Mouse (Mus musculus): Measurements from ENCODE around the gene Olfr90.

Gene Olfr90

DNA sequence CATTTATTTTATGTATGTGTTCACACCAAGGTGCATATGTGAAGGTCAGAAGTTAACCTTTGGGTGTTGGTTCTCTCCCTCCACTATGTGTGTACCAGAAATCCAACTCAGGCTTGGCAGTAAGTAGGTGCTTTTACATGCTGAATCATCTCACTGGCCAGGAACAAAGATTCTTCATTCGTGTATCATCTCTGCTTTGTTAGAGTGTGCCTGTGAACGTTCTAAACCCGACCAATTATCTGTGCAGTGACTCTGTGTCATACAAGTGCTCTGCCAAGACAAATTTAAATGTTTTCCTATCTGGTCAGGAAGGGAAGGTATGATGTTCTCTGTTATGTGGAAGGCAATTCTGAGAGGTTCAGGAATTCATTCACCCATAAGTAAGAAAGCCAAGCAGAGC is 26.9 kb downstream of the Olfr90 start:
- no peak for DNase-seq

DNA sequence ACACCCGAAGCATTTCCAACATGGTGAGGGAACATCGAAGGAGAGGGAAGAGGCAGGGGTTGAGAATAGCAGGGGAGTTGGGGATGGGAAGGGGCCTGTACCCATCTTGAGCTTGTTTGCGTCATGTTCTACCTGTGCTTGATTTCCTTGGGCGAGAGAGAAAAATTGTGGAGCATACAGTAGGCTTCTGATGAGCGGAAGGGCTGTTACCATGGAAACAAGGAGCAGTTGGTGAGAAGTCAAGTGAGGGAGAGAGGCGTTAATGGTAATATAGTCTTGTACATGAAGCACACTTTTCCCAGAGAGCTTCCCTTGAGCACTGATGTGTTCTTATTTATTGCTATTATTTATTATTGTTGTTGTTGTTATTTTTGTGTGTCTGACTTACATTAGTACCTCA is 31.3 kb downstream of the Olfr90 start:
- DNase-seq = no peak

DNA sequence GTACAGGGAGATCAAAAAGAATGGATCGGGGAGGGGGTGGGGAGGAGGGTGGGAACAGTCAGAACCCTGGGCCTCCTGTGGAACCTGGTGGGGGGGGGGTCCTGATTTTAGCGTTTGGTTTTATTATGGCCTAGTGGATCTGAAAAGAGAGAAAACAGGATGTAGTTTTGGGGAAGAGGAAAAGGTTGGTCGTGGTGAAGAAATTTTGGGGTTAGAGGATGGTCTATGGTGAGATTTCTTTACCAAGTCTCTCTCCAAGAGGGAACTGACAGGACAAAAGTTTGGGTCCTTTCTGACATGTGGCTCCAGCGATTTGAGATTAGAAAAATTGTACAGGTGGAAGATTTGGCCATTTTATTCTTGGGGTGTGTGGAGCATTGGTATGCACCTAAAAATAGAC is 36.6 kb downstream of the Olfr90 start:
- DNase-seq = no peak

DNA sequence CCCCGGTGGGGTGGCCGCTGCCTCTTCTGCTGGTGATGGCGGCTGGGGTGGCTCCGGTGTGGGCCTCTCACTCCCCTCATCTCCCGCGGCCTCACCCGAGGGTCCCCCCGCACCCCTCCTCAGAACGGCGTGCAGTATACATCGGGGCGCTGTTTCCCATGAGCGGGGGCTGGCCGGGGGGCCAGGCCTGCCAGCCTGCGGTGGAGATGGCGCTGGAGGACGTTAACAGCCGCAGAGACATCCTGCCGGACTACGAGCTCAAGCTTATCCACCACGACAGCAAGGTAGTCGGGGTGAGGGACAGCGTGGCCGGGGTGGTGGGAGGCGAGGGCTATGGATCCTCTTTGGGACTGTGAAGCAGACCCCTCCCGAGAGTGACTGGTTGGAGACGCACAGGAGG is 37.4 kb downstream of the Olfr90 start:
- DNase-seq = no peak

DNA sequence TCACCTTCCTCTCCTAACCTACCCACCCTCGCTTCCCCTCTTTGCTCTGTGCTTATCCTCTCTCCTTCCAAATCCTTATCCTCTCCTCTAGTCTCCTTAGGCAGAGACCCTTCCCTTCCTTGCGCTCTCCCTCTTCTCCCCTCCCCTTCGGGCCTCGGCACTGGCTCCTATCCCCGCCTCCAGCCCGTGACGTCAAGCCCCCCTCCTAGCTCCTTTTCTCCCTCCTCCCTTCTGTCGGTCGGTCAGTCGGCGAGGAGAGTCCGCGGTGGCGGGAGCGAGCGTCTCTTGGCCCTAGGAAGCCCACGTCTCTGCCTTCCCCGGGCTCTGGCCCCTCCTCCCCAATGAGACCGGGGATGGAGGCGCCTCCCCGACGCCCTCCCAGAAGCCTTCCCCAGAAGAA is 37.9 kb downstream of the Olfr90 start:
- DNase-seq = peak; percentile 95

DNA sequence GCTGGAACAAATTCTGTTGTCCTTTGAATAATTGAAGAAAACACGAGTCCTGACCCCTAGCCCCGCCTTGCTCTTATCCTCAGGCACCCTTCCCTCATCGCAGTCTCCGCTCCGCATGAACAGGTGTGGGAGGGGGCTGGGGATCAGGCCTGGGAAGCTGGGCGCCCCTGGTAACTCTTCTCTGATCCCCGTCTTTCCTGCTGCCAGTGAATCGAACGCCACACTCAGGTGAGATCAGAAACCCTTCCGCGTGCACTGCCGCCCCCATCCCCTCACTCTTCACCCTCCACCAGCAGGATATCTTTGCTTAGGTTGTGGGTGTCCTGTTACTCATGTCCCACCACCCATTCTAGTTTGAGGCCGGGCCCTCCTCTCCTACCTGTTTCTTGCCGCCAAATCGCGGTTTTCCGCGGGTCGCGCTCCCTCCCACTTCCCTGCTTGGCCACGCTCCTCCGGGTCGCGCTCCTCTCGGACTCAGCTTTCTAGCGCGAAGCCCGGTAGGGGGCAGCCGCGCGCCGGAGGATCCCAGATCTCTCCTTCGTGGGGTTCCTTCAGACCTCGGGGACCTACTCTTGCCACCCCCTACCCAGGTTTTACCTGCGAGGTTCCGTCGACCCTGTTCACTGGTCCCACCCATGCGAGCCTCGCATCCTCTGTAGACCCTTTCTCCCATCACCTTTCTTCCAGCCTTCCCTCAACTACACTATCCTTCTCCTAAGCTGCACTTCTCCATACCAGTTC is 38.6 kb downstream of the Olfr90 start:
- DNase-seq = peak; percentile 88

DNA sequence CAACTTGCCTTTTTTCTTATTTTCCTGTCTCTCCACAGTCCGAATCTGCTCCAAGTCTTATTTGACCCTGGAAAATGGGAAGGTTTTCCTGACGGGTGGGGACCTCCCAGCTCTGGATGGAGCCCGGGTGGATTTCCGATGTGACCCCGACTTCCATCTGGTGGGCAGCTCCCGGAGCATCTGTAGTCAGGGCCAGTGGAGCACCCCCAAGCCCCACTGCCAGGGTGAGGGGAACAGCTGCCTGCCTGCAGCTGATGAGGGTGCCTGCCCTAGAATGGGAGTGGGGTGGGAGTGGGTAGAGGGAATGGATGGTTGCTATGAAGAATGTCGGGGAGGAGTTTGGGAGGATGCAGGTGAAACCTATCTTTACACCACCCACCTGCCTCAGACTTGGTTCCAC is 39.9 kb downstream of the Olfr90 start:
- peak; percentile 63 for DNase-seq

DNA sequence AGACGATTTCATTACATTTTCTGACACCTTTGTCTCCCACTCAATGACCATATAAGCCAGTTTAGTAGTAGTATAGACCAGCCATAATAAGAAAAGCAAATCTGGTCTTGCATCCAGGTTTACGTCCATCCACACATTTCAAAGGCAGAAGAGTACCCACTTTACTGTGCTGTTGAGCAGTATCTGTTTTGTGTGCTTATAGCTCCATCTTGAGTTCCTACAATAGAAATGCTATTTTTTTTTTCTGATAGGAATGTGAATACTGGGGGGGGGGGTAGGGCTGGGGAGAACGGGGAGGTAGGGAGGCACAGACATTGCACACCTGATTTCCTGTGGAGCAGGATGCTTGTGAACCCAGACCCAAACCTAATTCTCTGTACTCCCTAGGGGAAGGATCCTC is 40.3 kb downstream of the Olfr90 start:
- peak; percentile 72 for DNase-seq

DNA sequence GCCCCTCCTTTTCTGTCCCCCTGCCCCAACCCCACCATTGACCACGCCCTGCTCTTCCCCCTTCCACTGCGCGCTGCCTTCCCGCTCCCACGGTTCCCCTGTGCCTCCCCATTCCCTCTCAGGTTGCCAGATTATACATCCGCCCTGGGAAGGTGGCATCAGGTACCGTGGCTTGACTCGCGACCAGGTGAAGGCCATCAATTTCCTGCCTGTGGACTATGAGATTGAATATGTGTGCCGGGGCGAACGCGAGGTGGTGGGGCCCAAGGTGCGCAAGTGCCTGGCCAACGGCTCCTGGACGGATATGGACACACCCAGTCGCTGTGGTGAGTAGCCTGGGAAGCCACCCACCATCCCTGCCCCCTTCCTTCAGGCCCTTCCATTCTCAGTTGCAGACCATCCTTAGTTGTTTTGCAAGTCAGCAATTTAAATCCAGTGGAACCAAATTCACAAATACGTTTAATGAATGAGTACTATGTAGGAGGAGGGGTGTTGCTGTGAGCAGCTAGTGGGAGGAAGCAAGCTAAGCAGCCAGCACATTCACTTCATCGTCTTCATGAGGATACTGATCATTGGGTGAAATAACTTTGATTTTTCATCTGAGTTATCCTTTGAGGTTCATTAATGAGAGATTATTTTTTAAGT is 40.8 kb downstream of the Olfr90 start:
- peak; percentile 72 for DNase-seq

DNA sequence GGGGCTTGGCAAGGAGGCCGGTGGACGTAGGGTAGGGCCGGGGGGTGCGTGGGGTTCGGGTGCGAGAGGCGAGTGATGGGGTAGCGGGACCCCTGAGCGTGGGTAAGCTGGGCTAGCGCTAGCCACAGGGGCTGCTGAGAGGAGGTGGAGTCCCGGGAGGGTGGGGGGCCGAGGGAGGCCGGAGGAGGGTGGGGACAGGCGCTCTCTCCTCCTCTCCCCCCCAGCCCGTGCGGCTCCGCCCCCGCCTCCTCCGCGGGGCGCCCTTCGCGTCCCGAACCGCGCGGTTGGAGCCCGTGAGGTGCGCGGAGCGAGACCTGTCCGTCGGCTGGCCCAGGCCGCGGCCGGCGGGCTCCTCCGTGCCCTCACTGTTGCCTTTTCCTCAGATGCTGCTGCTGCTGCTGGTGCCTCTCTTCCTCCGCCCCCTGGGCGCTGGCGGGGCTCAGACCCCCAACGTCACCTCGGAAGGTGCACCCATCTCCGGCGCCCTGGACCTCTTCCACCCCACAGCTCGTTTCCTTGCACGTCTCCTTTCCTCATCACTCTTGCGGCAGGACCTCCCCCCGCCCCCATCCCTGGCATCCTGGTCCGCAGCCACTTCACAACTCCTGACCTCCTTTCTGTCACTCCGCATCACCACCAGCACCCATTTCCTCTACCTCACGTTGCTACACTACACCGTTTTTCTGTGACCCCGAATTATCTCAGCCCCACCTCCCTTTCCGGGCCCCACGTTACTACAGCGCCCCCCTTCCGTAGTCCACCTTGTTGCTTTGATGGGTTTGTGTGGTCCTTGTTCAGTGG is 41.8 kb downstream of the Olfr90 start:
- DNase-seq = peak; percentile 80

DNA sequence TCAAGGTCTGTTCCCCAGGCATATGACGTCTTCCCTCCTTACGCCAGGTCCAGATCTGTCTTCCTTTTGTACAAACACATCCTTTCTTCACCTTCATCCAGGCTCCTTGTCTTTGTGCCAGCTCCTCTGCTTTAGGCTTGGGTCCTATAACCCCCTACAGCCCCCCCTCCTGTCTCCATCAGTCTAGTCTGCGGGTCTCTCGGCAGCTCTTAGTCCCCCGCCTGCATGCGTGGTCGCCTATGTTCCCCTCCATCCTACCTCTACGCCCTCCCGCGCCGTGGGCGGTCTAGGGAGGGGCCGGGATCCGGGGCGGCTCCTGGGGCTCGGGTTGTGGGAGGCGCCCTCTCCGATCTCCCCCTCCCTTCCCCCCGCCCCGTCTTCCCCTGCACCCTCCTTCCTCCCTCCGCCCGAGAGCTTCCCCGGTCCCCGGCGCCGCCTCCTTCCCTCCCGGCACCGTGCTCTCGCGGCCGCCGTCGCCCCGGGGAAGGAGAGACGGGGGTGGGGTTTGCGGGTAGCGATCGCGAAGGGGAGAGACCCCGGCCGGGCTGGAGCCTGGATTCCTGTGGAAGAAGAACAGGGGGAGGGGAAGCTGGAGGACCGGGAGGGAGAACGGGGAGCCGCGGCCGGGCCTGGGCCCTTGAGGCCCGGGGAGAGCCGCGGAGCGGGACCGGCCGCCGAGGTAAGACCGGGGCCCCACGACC is 42.5 kb downstream of the Olfr90 start, which contains the start of gene Gabbr1:
TSS of gene Gabbr1 (plus strand) at position 356 of the 701 bp plus-strand sequence.
- DNase-seq = peak; percentile 89

DNA sequence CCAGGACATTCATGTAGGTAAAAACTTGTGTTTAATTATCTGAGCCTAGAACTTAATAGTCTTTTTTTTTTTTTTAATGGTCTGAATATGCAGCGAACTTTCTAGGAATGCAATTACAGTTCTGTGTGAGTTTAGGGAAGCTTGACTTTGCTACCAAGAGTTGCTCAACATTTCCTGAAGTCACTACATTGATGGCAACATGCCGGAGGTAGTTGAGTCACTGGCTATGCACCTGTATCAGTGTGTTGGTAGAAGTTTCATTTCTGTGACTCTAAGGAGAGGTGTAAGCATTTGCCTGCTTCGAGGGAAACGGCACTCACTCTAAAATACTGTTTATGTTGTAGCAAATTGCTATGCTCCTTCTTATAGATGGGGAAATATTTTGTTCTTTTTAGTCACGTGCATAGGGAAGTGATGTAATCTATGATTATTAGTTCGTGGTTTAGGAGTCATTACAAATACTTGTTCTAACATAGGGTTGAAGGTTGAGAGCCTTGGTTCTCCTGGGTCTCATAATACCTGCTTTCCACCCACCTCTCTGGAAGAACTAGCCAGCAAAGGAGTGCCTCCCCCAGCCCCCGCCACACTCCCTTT is 43.6 kb downstream of the Olfr90 start:
- DNase-seq = peak; percentile 53

DNA sequence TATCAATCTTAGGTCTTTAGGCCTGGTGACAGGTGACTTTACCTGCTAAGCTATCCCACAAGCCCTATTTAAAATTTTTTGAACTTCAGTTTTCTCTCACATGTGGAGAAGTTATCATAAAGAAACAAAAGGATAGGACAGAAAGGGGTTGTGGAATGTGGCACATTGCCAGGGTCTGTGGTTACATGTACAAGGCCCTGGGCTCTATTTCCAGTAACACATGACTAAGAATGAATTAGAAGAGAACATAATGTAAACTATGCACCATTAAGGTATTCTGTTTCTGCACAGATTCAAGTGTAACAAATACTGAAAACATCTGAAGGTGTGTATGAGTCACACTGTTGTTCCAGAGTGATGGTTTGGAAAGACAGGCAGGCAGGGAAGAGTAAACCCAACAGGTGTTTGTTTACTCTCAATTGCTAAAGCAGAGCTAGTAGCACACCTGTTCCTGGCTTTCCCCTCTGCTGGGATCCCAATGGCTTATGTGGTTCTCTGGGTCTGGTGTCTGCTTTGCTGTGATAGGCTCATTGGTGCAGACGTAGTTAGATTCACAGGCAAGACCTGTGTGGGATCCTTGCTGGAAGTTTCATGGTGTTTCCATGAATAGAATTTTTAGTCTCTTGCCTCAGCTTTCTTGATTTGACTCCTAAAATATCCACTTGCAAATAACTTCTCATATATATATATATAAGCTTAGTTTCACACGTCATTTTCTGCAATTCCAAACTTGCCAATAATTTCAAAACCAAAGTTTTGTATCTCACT is 49.0 kb downstream of the Olfr90 start:
- DNase-seq = no peak
